Mouse (Mus musculus): ENCODE results near the gene Kif6. TPM values are rescaled to one million over a fixed set of nuclear protein-coding genes. Genes with fewer than 3 reads are reported as not detected.

Kif6 gene
- polyA plus RNA-seq, 1 experiment from 2014 or later, result 1.6 TPM

DNA sequence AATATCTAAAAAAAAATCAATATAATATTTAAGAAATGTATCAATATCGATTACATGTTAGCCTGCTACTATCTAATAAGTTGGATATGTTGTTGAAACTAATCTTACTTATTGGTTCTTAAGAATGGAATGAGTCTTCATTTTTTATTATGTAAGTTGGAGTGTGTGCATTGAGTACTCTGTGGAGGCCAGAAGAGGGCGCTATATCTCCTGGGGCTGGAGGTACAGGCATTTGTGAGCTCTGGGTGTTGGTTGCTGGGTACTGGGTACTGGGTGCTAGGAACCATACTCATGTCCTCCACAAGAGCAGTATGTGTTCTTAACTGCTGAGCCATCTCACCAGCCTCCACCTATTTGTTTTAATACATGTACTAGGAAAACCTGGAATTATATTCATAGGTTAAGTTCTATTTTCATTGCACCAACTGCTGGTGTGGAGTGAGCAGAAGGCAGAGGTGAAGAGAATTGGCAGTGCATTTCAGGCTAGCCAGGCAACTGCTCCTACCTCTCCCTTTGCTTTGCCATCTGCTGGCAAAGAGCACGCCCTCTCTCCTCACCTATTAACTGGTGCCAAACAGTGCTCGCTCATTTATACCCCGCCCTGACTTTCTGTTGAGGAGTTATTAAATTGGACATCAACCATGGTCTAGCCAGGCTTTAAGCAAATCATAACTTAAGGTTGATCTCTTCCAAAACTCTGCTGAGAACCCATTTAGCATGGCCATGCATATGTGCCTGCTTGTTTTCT lies 199.1 kb downstream of the Kif6 start:
- 90% methylated on average over 5 of the region's 5 CpGs for WGBS

DNA sequence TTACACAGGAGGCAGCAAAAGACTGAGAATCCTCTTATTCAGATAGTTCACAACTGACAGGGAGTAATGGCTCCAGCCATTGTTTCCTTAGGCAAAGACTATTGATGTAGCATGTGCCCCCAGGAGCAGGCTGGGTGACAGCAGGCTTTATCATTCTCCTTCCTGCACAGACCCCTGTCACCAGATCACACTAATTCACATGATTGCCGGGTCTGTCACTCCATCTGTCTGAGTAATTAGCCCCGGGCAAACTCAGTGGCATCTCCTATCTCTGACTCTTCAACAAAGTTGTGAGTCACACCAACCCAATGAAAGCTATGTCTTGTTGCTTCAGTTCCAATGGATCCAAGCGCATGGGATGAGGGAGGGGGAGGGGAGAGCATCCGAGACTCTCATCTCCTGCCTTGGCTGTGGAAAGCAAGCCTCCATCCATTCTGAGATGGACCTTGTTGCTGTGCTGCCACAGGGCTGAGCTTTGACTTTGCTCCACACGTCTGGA lies 201.2 kb downstream of the Kif6 start:
- Histone ChIP-seq H3K4me1 (peaks cover 22% of the 10 kb centered on the region), H3K27me3 (ENCODE audit: low read depth, poor library complexity, severe bottlenecking) (no peaks in the 10 kb centered on the region), H3K36me3 (no peaks in the 10 kb centered on the region), H3K9me3 (replicated peaks) (no peaks in the 10 kb centered on the region), H3K27ac (replicated peaks) (peak overlapping the region; percentile 43; the same call in 1 of the 2 replicates), H3K4me3 (no peak overlapping the region)
- WGBS, result 55% methylated on average over 5 of the region's 5 CpGs
- peak; percentile 26 for DNase-seq (ENCODE audit: low spot score)

More for the DNA sequence above, 199.1 kb downstream of the Kif6 start:
- DNase-seq (ENCODE audit: low spot score), result no peak
- H3K4me3 ChIP-seq, result no peak overlapping the region
- no peaks in the 10 kb centered on the region for H3K9me3 ChIP-seq (replicated peaks)
- H3K4me1 ChIP-seq, result peaks cover 22% of the 10 kb centered on the region
- H3K27ac ChIP-seq (replicated peaks), result no peak overlapping the region
- no peaks in the 10 kb centered on the region for H3K36me3 ChIP-seq
- no peaks in the 10 kb centered on the region for H3K27me3 ChIP-seq (ENCODE audit: low read depth, poor library complexity, severe bottlenecking)

DNA sequence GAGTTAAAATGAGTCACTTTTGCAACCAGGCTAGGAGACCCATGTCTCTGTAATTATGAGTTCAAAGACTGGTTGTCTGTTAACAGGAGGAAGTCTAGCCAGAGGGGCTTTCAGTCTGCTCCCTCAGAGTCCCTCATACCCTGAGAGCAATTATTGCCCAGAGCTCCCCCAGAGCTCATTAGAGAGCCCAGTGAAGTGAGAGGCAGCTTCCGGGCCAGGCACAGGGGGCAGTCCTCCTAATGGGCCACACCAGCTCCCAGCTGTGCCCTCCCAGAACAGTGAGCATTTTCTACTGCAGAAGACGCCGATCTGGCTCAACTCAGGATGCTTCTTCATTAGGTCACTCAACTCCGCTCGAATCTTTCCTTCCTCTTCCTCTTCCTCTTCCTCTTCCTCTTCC lies 201.8 kb downstream of the Kif6 start:
- no peaks in the 10 kb centered on the region for H3K27me3 ChIP-seq (ENCODE audit: low read depth, poor library complexity, severe bottlenecking)
- no peaks in the 10 kb centered on the region for H3K9me3 ChIP-seq (replicated peaks)
- WGBS, result 66% methylated on average over 5 of the region's 5 CpGs
- H3K27ac ChIP-seq (replicated peaks), result 0 out of 2 replicates have a peak overlapping the region, but pooled peaks have one; percentile 13
- H3K4me1 ChIP-seq, result peaks cover 22% of the 10 kb centered on the region
- H3K36me3 ChIP-seq, result no peaks in the 10 kb centered on the region
- DNase-seq (ENCODE audit: low spot score), result no peak
- H3K4me3 ChIP-seq, result no peak overlapping the region

DNA sequence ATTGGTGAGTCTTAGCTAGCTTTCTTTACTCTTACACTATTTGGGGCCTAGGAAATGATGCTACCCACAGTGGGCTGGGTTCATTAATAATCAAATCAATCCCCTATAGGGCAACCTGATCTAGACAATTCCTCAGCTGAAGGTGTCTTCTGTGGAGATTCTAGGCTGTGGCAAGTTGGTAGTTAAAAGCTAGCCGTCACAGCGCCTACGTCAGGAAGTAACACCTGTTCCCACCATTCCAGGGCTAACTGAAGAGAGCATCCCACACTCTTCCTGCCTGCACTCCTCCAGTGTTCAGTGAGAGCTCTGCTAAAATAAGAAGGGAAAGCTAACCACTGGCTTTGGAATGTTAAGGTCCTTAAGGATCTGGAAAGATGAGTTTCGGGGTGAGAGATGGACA lies 205.3 kb downstream of the Kif6 start:
- Histone ChIP-seq H3K9me3 (replicated peaks) (no peaks in the 10 kb centered on the region), H3K4me3 (no peak overlapping the region), H3K36me3 (no peaks in the 10 kb centered on the region), H3K27ac (replicated peaks) (no peak overlapping the region), H3K27me3 (ENCODE audit: low read depth, poor library complexity, severe bottlenecking) (no peaks in the 10 kb centered on the region), H3K4me1 (peaks cover 21% of the 10 kb centered on the region)
- 92% methylated on average over 4 of the region's 4 CpGs for WGBS
- no peak for DNase-seq (ENCODE audit: low spot score)

DNA sequence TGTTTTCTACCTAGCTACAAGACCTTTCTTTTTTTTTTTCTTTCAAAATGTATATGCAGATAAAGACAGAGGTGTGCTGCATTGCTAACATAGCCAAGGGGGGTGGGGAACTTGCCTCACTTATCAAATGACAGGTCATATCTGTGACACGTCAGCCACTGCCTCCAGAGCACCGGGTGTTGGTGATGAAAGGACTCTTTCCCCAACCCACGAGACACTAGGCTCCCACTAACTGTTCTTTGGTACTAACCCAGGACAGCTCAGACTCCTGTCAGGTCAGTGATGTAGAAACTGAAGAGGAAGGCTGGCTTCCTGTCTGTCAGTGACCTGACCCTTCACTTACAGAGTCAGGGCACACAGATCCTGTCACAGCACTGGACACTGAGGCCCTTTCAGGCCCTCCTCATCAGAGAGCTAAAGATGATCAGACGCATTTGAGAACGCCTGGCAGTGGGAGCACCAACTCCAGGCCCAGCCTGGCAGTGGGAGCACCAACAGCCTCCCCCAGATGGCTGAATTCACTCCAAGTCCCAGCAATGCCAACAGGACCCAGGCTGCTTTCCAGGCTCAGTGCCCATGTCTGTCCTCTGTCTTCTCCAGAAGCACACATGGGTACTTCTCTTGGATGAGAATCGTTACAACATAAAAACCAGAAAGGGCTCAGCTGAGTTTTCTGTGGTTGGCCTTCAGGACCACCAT lies 209.4 kb downstream of the Kif6 start:
- no peaks in the 10 kb centered on the region for H3K4me1 ChIP-seq
- H3K9me3 ChIP-seq (replicated peaks), result no peaks in the 10 kb centered on the region
- no peaks in the 10 kb centered on the region for H3K36me3 ChIP-seq
- WGBS, result 82% methylated on average over 6 of the region's 6 CpGs
- H3K27me3 ChIP-seq (ENCODE audit: low read depth, poor library complexity, severe bottlenecking), result no peaks in the 10 kb centered on the region
- H3K4me3 ChIP-seq, result no peak overlapping the region
- H3K27ac ChIP-seq (replicated peaks), result no peak overlapping the region
- no peak for DNase-seq (ENCODE audit: low spot score)

DNA sequence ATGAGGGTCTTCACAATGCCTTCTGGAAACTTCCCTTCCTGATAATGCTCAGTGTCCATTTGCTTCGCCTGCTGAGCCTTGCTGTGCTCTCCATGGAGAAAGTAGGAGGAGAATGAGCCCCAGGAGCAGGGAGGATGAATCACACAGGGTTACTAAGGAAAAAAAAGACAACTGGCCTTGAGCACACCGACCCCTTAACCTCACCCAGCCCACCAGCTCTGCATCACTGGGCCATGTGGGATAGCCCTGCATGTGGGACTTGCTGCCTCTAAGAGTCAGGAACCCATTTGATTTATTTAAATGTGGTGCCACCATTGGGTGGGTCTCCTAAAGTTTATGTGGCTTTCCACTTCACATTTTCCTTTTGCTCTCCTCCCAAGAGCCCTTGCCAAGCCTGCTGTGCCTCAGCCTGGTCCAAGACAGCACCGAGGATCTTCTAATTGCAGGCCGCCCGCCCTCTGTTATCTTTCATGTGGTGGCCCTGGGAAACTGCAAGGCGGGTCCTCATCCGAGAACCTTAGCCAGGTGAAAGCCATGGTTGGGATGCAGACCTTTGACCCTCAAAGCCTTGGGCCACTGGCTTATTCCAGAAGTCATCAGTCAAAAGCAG lies 210.0 kb downstream of the Kif6 start:
- H3K4me1 ChIP-seq, result no peaks in the 10 kb centered on the region
- no peaks in the 10 kb centered on the region for H3K9me3 ChIP-seq (replicated peaks)
- whole genome bisulfite sequencing, result 88% methylated on average over 7 of the region's 7 CpGs
- DNase-seq (ENCODE audit: low spot score), result no peak
- H3K36me3 ChIP-seq, result no peaks in the 10 kb centered on the region
- H3K27me3 ChIP-seq (ENCODE audit: low read depth, poor library complexity, severe bottlenecking), result no peaks in the 10 kb centered on the region
- H3K4me3 ChIP-seq, result no peak overlapping the region
- no peak overlapping the region for H3K27ac ChIP-seq (replicated peaks)

DNA sequence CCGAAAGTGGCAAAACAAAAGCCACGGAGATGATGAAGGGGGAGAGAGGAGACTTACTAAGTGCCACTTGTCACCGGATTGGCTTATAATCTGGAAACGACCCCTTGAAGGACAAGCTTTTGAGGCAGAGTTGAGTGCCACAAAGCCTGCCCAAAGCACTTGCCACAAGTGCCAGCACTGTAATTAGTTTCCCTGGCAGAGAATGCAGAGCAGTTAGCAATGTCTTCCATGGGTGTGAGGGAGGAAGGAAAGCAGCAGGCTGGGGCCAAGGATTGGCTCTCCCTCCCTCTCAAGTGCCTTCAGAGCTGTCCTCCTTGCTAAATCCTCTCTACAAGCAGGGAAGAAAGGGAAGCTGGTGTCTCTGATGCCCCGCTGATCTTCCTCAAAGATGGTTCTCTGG lies 210.9 kb downstream of the Kif6 start:
- no peak for DNase-seq (ENCODE audit: low spot score)
- Histone ChIP-seq H3K9me3 (replicated peaks) (no peaks in the 10 kb centered on the region), H3K4me1 (no peaks in the 10 kb centered on the region), H3K27me3 (ENCODE audit: low read depth, poor library complexity, severe bottlenecking) (no peaks in the 10 kb centered on the region), H3K27ac (replicated peaks) (no peak overlapping the region), H3K36me3 (no peaks in the 10 kb centered on the region), H3K4me3 (no peak overlapping the region)
- 90% methylated on average over 5 of the region's 5 CpGs for WGBS

DNA sequence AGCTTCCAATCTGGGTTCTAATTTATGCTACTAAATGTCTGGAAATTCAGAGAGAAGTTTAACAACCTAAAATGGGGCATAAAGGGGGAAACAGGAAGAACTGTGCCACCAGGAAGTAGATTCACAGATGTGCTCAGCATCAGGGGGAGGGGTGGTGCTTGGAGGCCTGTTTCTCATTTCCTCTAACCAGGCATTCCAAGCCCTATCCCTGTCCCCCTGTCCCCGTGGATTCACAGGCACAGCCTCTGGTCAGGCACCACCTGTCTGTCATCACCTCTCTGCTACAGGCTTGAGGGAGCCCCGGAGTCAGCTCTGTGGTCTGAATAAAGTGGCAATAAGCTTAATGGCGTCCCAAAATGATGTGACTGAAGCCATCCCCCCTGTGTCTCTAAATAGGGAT lies 216.8 kb downstream of the Kif6 start:
- Histone ChIP-seq H3K27ac (replicated peaks) (no peak overlapping the region), H3K9me3 (replicated peaks) (no peaks in the 10 kb centered on the region), H3K4me1 (no peaks in the 10 kb centered on the region), H3K27me3 (ENCODE audit: low read depth, poor library complexity, severe bottlenecking) (no peaks in the 10 kb centered on the region), H3K4me3 (no peak overlapping the region), H3K36me3 (no peaks in the 10 kb centered on the region)
- DNase-seq (ENCODE audit: low spot score), result no peak
- WGBS, result 62% methylated on average over 3 of the region's 3 CpGs

DNA sequence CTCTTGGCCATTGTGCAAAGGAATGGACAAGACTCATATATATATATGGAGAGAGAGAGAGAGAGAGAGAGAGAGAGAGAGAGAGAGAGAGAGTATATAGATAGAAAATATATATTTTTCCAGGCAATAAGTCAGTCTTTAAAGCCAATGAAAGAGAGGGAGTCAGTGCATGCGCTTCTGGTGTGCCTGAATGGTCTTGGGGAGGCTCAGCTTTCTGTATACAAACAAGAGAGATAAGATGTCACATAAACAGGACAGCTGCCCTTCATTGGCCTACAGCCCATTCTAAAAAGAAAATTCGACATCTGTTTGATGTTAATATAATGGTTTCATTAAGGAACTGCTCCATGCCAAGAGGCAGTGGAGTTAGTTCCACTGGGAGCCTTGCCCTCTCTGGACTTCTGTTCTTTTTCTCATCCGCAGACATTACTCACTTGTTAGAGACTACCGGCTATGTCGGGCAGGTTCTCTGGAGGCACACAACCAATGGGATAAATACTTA lies 219.2 kb downstream of the Kif6 start:
- H3K36me3 ChIP-seq, result no peaks in the 10 kb centered on the region
- no peak overlapping the region for H3K27ac ChIP-seq (replicated peaks)
- no peak overlapping the region for H3K4me3 ChIP-seq
- WGBS, result 83% methylated on average over 5 of the region's 5 CpGs
- H3K4me1 ChIP-seq, result no peaks in the 10 kb centered on the region
- DNase-seq (ENCODE audit: low spot score), result no peak
- H3K9me3 ChIP-seq (replicated peaks), result no peaks in the 10 kb centered on the region
- no peaks in the 10 kb centered on the region for H3K27me3 ChIP-seq (ENCODE audit: low read depth, poor library complexity, severe bottlenecking)

DNA sequence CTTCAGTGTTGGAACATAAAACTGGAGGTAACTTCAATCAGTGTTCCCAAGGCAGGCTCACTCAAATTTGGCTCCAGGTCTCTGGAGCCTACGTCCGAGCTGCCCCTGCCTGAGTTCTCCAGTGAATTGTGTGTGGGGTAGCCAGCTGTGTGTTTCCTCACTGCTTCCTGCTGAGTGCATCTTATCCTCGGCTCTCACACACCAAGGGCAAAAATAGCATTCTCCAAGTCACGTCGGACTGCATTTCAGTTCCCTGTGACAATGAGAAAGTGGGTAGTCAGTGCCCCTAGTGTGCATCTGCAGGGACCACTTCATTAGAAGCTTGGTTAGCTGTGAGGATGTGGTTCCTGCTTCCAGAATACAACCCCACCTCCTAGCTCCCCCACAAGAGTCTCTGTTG lies 222.5 kb downstream of the Kif6 start:
- no peaks in the 10 kb centered on the region for H3K9me3 ChIP-seq (replicated peaks)
- no peaks in the 10 kb centered on the region for H3K4me1 ChIP-seq
- no peak for DNase-seq (ENCODE audit: low spot score)
- no peak overlapping the region for H3K27ac ChIP-seq (replicated peaks)
- H3K27me3 ChIP-seq (ENCODE audit: low read depth, poor library complexity, severe bottlenecking), result no peaks in the 10 kb centered on the region
- no peak overlapping the region for H3K4me3 ChIP-seq
- no peaks in the 10 kb centered on the region for H3K36me3 ChIP-seq
- WGBS, result 61% methylated on average over 5 of the region's 5 CpGs

DNA sequence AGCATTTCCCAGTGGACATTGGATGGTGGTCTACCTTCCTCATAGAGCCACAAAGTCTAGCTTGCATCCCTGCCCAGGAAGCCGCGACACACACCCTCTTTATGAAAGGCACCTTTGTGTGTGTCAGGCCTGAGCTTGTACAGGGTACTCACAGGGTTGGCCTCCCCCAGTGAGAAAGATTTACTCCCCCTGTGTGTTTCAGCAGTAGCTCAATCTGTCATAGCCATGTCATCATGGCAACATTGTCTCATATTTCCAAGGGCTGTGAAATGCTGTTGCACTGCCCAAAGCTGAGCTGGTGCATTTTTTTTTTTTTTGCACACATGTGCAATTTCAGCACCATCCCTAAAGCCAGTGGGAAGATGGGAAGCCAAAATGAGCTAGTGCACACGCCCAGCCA lies 224.3 kb downstream of the Kif6 start:
- Histone ChIP-seq H3K4me1 (no peaks in the 10 kb centered on the region), H3K4me3 (no peak overlapping the region), H3K9me3 (replicated peaks) (no peaks in the 10 kb centered on the region), H3K36me3 (no peaks in the 10 kb centered on the region), H3K27me3 (ENCODE audit: low read depth, poor library complexity, severe bottlenecking) (no peaks in the 10 kb centered on the region), H3K27ac (replicated peaks) (no peak overlapping the region)
- no peak for DNase-seq (ENCODE audit: low spot score)
- 89% methylated on average over 3 of the region's 3 CpGs for WGBS

DNA sequence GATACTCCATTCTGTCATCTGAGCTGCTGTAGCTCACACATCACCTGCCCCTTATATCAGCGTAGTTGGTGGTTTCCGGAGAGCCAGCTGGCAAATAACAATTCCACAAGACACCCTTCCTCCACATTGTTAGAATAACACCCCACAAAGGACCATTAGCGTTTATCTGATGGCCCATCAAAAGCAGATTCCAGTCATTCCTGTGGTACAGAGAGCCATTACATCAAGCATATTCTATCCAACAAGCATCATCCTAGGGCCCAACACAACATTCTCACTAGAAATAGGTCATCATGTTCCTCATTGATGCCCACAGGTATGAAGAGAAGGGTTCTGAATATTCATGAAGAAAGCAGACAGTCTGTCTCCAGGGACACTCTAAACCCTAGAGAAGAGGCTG lies 236.3 kb downstream of the Kif6 start:
- DNase-seq (ENCODE audit: low spot score), result no peak
- Histone ChIP-seq H3K36me3 (no peaks in the 10 kb centered on the region), H3K4me1 (peaks cover 18% of the 10 kb centered on the region), H3K9me3 (replicated peaks) (no peaks in the 10 kb centered on the region), H3K4me3 (no peak overlapping the region), H3K27ac (replicated peaks) (no peak overlapping the region), H3K27me3 (ENCODE audit: low read depth, poor library complexity, severe bottlenecking) (no peaks in the 10 kb centered on the region)
- 88% methylated on average over 3 of the region's 3 CpGs for WGBS

DNA sequence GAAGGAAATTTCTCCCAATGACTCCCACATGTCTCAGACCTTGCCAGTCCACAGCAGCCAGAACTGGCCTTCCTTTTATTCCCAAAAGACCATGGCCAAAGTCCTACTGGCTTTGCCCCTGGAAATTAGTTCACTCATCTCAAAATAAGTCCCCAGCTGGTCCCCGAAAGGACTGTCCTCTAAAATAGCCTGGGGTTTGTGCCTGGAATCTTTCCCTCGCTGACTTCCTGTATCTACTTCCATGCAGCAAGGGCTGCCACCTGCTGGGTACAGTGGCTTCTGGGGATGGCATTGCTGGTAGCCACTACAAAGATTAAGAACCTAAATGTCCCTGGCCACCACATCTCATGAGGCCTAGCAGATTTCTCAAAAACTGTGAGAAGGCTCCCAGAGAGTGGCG lies 237.2 kb downstream of the Kif6 start:
- DNase-seq (ENCODE audit: low spot score), result no peak
- Histone ChIP-seq H3K4me1 (peaks cover 20% of the 10 kb centered on the region), H3K9me3 (replicated peaks) (no peaks in the 10 kb centered on the region), H3K36me3 (no peaks in the 10 kb centered on the region), H3K27me3 (ENCODE audit: low read depth, poor library complexity, severe bottlenecking) (no peaks in the 10 kb centered on the region), H3K27ac (replicated peaks) (0 out of 2 replicates have a peak overlapping the region, but pooled peaks have one; percentile 1), H3K4me3 (no peak overlapping the region)
- 86% methylated on average over 3 of the region's 3 CpGs for WGBS
